Mouse (Mus musculus): ENCODE results near the gene Hmgxb4. TPM values are rescaled to one million over a fixed set of nuclear protein-coding genes. Genes with fewer than 3 reads are reported as not detected.

The Hmgxb4 gene
- total RNA-seq, 1 experiment from 2014 or later, result 29.7 TPM

DNA sequence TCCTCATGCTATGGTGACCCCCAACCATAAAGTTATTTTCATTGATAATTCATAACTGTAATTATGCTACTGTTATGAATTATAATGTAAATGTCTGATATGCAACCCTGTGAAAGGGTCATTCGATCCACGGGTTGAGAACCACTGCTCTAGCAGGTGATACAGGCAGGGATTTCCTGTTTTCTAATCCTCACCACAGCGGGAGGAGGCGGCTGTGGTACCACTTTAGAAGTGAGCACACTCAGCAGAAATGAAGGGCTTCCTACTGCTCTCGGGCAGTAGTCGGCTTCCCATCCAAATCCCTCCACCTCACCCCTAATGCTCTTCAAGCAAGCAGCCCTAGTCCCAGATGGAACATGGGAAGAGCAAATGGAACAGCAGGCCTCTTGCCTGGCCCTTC lies 66.9 kb downstream of the Hmgxb4 start:
- ATAC-seq (replicated peaks; ENCODE audit: insufficient number of reproducible peaks, low FRiP score, low TSS enrichment, poor library complexity, severe bottlenecking), result no peak

DNA sequence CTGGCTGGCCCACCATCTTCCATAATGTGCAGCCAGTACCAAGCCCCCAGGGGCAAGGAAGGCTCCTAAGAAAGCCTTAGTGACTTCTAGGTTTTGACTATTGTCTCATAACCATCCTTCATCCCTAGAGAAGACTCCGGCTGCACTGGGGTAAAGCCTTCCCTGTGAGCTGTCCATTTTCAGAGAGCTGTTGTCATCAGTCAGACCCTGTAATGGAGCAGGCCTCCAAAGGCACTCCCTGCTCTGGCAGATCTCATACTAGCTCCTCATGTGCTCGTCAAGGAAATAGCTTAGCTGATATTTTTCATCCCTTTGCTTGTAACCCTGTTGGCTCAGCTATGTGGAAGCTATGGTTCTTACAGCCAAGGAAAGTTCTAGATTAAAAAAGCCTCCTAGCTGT lies 67.7 kb downstream of the Hmgxb4 start:
- ATAC-seq (replicated peaks; ENCODE audit: insufficient number of reproducible peaks, low FRiP score, low TSS enrichment, poor library complexity, severe bottlenecking), result no peak

DNA sequence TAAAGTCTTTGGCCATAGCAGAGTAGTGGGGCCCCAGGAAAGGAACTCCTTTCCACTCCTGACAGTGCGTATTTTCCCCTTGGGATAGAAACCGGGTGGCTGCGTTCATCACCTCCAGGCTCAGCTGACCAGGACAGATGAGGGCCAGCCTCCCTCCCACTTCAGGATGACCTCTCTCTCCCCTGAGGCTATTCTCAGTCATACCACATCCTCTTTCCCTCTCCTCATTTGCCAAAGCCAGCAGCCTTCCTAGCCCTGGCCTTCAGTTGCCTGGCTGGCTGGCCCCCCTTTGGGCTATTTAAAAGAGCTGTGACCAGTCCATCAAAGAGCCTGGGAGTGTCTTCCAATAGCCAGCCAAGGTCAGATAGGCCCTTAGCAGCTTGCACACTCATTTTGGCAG lies 70.1 kb downstream of the Hmgxb4 start:
- peak; percentile 16; the same call in 1 of the 2 replicates for ATAC-seq (replicated peaks; ENCODE audit: insufficient number of reproducible peaks, low FRiP score, low TSS enrichment, poor library complexity, severe bottlenecking)

DNA sequence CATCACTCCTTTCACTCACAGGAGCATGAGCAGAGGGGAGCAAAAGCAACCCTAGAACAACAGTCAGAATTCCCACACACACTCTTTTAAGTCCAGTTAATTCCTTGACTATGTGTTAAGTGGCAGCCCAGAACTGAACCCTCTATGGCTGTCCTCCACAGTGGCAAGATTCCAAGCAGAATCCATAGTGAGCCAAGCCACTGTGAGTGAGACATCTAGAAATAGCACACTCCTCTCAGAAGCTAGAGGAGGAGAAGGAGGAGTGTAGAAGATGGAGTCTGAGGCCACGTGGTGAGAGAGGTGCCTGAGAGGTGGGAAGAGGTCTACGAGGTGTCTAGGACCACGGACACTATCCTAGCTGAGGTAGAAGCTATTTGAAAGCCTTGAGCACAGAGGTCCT lies 71.6 kb downstream of the Hmgxb4 start:
- no peak for ATAC-seq (replicated peaks; ENCODE audit: insufficient number of reproducible peaks, low FRiP score, low TSS enrichment, poor library complexity, severe bottlenecking)

DNA sequence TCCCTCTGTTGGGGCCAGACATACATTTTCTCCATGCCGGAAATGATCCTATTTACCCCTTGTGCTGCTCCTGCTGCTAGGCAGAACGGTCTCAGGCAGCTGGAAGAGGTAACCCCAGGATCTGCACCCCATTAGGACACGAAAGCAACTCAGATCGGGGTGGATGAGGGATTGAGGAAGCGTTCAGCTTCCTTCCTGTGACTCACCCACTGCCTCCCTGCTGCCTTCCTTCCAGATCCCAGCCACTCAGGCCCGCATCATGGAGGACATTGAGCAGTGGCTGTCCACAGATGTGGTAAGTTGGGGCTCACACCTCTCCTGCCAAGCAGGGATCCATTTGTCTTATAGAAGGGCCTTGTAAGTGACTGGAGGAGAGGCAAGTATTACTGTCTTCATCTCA lies 74.1 kb downstream of the Hmgxb4 start:
- ATAC-seq (replicated peaks; ENCODE audit: insufficient number of reproducible peaks, low FRiP score, low TSS enrichment, poor library complexity, severe bottlenecking), result no peak

DNA sequence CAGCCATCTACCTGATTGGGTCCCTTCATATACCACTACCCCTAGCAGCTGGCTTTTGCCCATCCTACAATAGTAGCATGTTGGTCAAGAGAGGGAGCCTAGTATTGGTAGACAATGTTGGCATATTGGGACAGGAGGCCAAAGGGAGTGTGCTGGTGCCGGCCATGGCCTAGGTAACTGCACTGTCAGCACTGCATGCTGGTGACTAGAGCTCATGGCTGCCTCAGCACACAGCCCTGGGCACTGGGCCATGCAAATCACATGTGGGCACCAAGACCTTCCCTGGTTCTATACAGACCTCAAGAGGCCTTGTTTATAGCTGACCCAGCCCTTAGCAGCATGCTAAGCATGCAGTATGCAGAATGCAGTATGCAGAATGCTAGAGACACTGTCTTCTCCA lies 77.1 kb downstream of the Hmgxb4 start:
- ATAC-seq (replicated peaks; ENCODE audit: insufficient number of reproducible peaks, low FRiP score, low TSS enrichment, poor library complexity, severe bottlenecking), result no peak

DNA sequence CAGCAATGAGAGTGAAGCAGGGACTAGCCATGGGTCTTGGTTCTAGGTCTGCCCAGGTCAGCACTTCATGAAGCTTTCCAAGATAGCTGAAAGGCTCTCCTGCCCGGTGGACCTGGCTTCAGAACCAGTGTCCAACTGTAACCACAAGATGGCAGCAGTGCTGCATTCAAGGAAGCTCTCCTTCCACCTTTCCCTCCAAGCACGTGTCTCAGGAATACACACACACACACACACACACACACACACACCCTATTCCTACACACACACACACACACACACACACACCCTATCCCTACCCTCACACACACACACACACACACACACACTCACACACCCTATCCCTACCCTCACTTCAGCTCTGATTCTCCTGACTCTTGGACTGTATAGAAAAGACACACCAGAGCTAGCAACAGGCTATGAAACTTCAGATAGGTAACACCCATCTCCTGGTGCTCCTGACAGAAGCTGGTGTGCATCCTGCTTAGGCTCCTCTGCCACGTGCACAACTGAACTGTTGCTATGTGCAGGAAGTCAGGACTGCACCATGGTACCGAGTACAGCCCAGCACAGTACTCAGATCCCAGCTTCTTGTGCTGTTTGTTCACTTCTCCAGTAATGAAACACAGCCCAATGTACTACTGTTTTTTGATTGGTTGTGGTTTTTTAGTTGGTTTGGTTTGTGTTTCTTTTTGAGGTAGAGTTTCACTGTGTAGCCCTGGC lies 78.6 kb downstream of the Hmgxb4 start:
- ATAC-seq (replicated peaks; ENCODE audit: insufficient number of reproducible peaks, low FRiP score, low TSS enrichment, poor library complexity, severe bottlenecking), result peak; percentile 65

DNA sequence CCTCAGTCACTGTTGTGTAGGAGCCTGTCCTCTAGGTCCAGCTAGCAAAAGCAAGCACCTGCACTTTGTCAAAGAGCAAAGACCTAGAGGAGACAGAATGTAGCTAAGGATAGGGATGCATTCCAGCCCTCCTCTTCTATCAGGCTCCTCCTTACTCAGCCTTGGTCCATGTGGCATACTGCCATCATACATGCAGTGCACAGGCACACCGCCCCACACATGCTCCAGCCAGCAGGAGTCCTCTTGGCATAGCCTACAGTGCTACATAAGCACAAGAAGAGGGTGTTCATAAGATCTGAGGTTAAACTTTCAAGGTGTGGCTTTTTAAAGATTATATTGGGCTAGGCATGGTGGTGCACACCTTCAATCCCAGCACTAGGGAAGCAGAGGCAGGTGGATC lies 81.7 kb downstream of the Hmgxb4 start:
- no peak for ATAC-seq (replicated peaks; ENCODE audit: insufficient number of reproducible peaks, low FRiP score, low TSS enrichment, poor library complexity, severe bottlenecking)

DNA sequence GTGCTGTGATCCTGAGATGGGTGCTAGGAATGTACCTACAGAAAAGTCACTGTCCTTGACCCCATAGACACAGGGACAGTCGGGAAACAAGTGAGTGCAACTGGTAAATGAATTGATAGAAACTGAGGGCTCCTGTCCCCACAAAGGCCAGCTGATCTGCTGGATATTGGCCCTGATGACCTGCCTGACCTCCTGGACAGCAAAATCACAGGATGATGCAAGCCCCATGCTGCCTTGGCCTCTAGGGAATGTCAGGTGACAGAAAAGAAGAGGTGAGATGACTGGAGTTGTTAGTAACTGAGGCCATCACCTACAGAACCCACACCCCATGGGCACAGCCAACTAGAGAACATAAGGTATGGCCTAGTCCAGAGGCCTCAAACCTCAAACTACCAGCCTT lies 85.1 kb downstream of the Hmgxb4 start:
- ATAC-seq (replicated peaks; ENCODE audit: insufficient number of reproducible peaks, low FRiP score, low TSS enrichment, poor library complexity, severe bottlenecking), result no peak

DNA sequence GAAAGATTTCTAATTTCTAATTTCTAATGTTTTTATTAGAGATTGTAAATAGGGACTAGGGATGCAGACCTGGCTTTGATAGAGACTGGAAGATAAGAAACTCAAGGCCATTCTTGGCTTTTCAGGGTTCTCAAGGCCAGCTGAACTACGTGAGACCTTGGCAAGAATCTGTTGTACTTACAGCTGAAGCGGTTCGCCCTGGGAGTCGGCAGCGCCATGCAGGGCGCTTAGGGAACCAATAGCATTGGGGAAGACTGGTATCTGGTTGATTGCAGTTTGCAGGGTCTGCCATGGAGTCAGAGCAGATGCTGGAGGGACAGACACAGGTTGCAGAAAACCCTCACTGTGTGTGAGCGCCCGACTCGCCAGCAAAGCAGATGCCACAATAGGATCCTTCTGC lies 85.7 kb downstream of the Hmgxb4 start:
- ATAC-seq (replicated peaks; ENCODE audit: insufficient number of reproducible peaks, low FRiP score, low TSS enrichment, poor library complexity, severe bottlenecking), result no peak

Other genes with a start within 250 kb of the Hmgxb4 start
- gene Isx, start 120.2 kb upstream of the Hmgxb4 start, total RNA-seq (2017), result not detected in 3 replicates
- gene Tom1, start 40.3 kb downstream of the Hmgxb4 start, total RNA-seq (2017), result 21.5 to 55.1 TPM (median 25.0 TPM) in 3 replicates
- gene Hmox1, start 100.3 kb downstream of the Hmgxb4 start, total RNA-seq (2017), result 50.8 to 61.9 TPM (median 55.9 TPM) in 3 replicates
- gene Mcm5, start 116.2 kb downstream of the Hmgxb4 start, total RNA-seq (2017), result 28.1 to 55.4 TPM (median 30.7 TPM) in 3 replicates
- not detected in 3 replicates for gene Rasd2, start 220.6 kb downstream of the Hmgxb4 start, total RNA-seq (2017)

Measured in monocyte, adult 5-6 weeks (primary cell).